ENCODE assay signal across 11 mouse cellular contexts in genomic region chr15:93567546-93568307, GRCm38 (mm10). TPM values are rescaled to one million over a fixed set of nuclear protein-coding genes. Genes with fewer than 3 reads are reported as not detected.
DNase-seq lines count a peak whose midpoint lies in the region; ATAC-seq lines count a peak whose summit lies in the region.
"Had no signal": no experiment of that assay in that cellular context is flagged by ENCODE, and none has a peak within 500 bp of the region (broad histone marks: within the 10 kb centered on the region; RNA-seq: fewer than 3 reads in every experiment).

No protein-coding gene starts in this region.

- H3K4me2 ChIP-seq in lung, embryonic 16.5 days (ENCODE audit: low read depth, low read length) = peak overlapping the region; percentile 25; the same call in 1 of the 2 replicates
- H3K4me2 ChIP-seq in forebrain, embryonic 16.5 days (ENCODE audit: low read length) = 0 out of 2 replicates have a peak overlapping the region, but pooled peaks have one; percentile 16
- no peak overlapping the region for H3K4me2 ChIP-seq in intestine, embryonic 16.5 days (ENCODE audit: low read depth, low read length)
- H3K4me2 ChIP-seq: midbrain, embryonic 12.5 days had no signal

- no peak overlapping the region for H3K27ac ChIP-seq in lung, embryonic 16.5 days (ENCODE audit: low read length)
- H3K27ac ChIP-seq in forebrain, embryonic 16.5 days (ENCODE audit: low read length) = no peak overlapping the region
- no peak overlapping the region for H3K27ac ChIP-seq in intestine, embryonic 16.5 days (ENCODE audit: low read length)
- no peak overlapping the region for H3K27ac ChIP-seq in hindbrain, embryonic 10.5 days
- H3K27ac ChIP-seq: midbrain, embryonic 12.5 days had no signal

- H3K9me3 ChIP-seq in lung, embryonic 16.5 days (ENCODE audit: control insufficient read depth, low read length) = no peaks in the 10 kb centered on the region
- H3K9me3 ChIP-seq in forebrain, embryonic 16.5 days (ENCODE audit: control insufficient read depth, low read length) = no peaks in the 10 kb centered on the region
- no peaks in the 10 kb centered on the region for H3K9me3 ChIP-seq in intestine, embryonic 16.5 days (ENCODE audit: control insufficient read depth, low read length)
- no peaks in the 10 kb centered on the region for H3K9me3 ChIP-seq in hindbrain, embryonic 10.5 days
- H3K9me3 ChIP-seq: midbrain, embryonic 12.5 days had no signal

- H3K27me3 ChIP-seq in lung, embryonic 16.5 days (ENCODE audit: control insufficient read depth, insufficient read depth, low read depth, low read length) = no peaks in the 10 kb centered on the region
- H3K27me3 ChIP-seq in forebrain, embryonic 16.5 days (replicated peaks; ENCODE audit: control insufficient read depth, insufficient read depth, low read length) = no peaks in the 10 kb centered on the region
- no peaks in the 10 kb centered on the region for H3K27me3 ChIP-seq in intestine, embryonic 16.5 days (replicated peaks; ENCODE audit: control insufficient read depth, insufficient read depth, low read length)
- no peaks in the 10 kb centered on the region for H3K27me3 ChIP-seq in hindbrain, embryonic 10.5 days (ENCODE audit: insufficient read depth, poor library complexity, severe bottlenecking)
- H3K27me3 ChIP-seq: midbrain, embryonic 12.5 days had no signal

- no peak overlapping the region for H3K4me3 ChIP-seq in lung, embryonic 16.5 days (ENCODE audit: low read length)
- H3K4me3 ChIP-seq in forebrain, embryonic 16.5 days (replicated peaks; ENCODE audit: low read length) = no peak overlapping the region
- no peak overlapping the region for H3K4me3 ChIP-seq in intestine, embryonic 16.5 days (ENCODE audit: low read length)
- no peak overlapping the region for H3K4me3 ChIP-seq in hindbrain, embryonic 10.5 days
- H3K4me3 ChIP-seq: erythroblast, embryonic 14.5 days; midbrain, embryonic 12.5 days had no signal

- 44% methylated on average over 14 of the region's 14 CpGs for WGBS in lung, embryonic 16.5 days
- 62% methylated on average over 14 of the region's 14 CpGs for WGBS in forebrain, embryonic 16.5 days
- 65% methylated on average over 14 of the region's 14 CpGs for WGBS in intestine, embryonic 16.5 days
- 87% methylated on average over 14 of the region's 14 CpGs for WGBS in hindbrain, embryonic 10.5 days

- H3K9ac ChIP-seq in lung, embryonic 16.5 days (ENCODE audit: low read length) = no peak overlapping the region
- no peak overlapping the region for H3K9ac ChIP-seq in forebrain, embryonic 16.5 days (replicated peaks; ENCODE audit: low read depth, low read length)
- H3K9ac ChIP-seq in intestine, embryonic 16.5 days (ENCODE audit: low read depth, low read length) = no peak overlapping the region
- H3K9ac ChIP-seq: midbrain, embryonic 12.5 days had no signal

- peak; percentile 65; the same call in 1 of the 2 replicates for ATAC-seq in lung, embryonic 16.5 days (ENCODE audit: low read depth)
- ATAC-seq in forebrain, embryonic 16.5 days = peak; percentile 72
- 0 out of 2 replicates have a peak, but pooled peaks have one; percentile 21 for ATAC-seq in intestine, embryonic 16.5 days

- H3K36me3 ChIP-seq in lung, embryonic 16.5 days (ENCODE audit: control insufficient read depth, insufficient read depth, low read length) = no peaks in the 10 kb centered on the region
- H3K36me3 ChIP-seq in forebrain, embryonic 16.5 days (ENCODE audit: control insufficient read depth, insufficient read depth) = no peaks in the 10 kb centered on the region
- H3K36me3 ChIP-seq in intestine, embryonic 16.5 days (ENCODE audit: control insufficient read depth, insufficient read depth, low read length) = no peaks in the 10 kb centered on the region
- peaks cover 5% of the 10 kb centered on the region; the same call in 1 of the 2 replicates for H3K36me3 ChIP-seq in hindbrain, embryonic 10.5 days
- H3K36me3 ChIP-seq: G1E; midbrain, embryonic 12.5 days had no signal

- H3K4me1 ChIP-seq in lung, embryonic 16.5 days (replicated peaks; ENCODE audit: control insufficient read depth, insufficient read depth, low read length) = peaks cover 15% of the 10 kb centered on the region
- peaks cover 12% of the 10 kb centered on the region for H3K4me1 ChIP-seq in forebrain, embryonic 16.5 days (replicated peaks; ENCODE audit: control insufficient read depth, insufficient read depth, low read length)
- H3K4me1 ChIP-seq in intestine, embryonic 16.5 days (ENCODE audit: control insufficient read depth, insufficient read depth, low read length) = peaks cover 6% of the 10 kb centered on the region; the same call in 1 of the 2 replicates
- peaks cover 9% of the 10 kb centered on the region for H3K4me1 ChIP-seq in hindbrain, embryonic 10.5 days (replicated peaks)
- H3K4me1 ChIP-seq: midbrain, embryonic 12.5 days had no signal

- peak; percentile 50 to 68 for DNase-seq in gastrocnemius, postnatal 4 days (ENCODE audit: low spot score in 2 of 2)
- DNase-seq in gastrocnemius, adult 8-10 months (ENCODE audit: low spot score in 2 of 2) = no peak
- no peak for DNase-seq in lung, postnatal 25 days (ENCODE audit: low spot score)
- no peak for DNase-seq in hindbrain, embryonic 10.5 days (ENCODE audit: low spot score)
- no peak for DNase-seq in right cerebral cortex, adult 2 months (ENCODE audit: low spot score in 2 of 2)

RNA-seq across cellular contexts. Expression of gene Prickle1, which starts 28.0 kb away (rescaled TPM):
- total RNA-seq in gastrocnemius, postnatal 4 days (2021) = 10 to 100 TPM; 22.5 to 24.5 TPM
- 1 to 10 TPM; 2.6 to 4.0 (median 3.5) TPM for total RNA-seq in gastrocnemius, adult 8-10 months (2022)
- 24.0 and 25.6 TPM in 2 replicates for polyA plus RNA-seq in lung, embryonic 16.5 days (2015; fragmentation: Nextera tagmentation; extraction: Ambion mirVana)
- 20.7 and 24.9 TPM in 2 replicates for polyA plus RNA-seq in forebrain, embryonic 16.5 days (2015; fragmentation: Nextera tagmentation; extraction: Ambion mirVana)
- polyA plus RNA-seq in intestine, embryonic 16.5 days (2015; fragmentation: Nextera tagmentation; extraction: Ambion mirVana) = 18.1 TPM in 2 replicates
- polyA plus RNA-seq in hindbrain, embryonic 10.5 days (2016; fragmentation: Nextera tagmentation; extraction: Ambion mirVana) = 13.6 and 17.4 TPM in 2 replicates
- polyA plus RNA-seq: G1E had no signal

Comparison
In these comparisons a context has a peak if more than half of its experiments do, and no peak if none do; other contexts are left out.
1. DNase-seq: peak in gastrocnemius, postnatal 4 days (2 of 2); none in gastrocnemius, adult 8-10 months (0 of 2), lung, postnatal 25 days (single experiment), hindbrain, embryonic 10.5 days (single experiment) and right cerebral cortex, adult 2 months (0 of 2).
2. ATAC-seq: peak in every context shown above with its lines; median percentile 72 in forebrain, embryonic 16.5 days; 65 in lung, embryonic 16.5 days; 21 in intestine, embryonic 16.5 days.